Mouse (Mus musculus): ENCODE data around the gene Ech1. TPM values are rescaled to one million over a fixed set of nuclear protein-coding genes. Genes with fewer than 3 reads are reported as not detected.
A peak's percentile ranks its signal among the peaks of the same experiment; 100 is the strongest.

The Ech1 gene
- polyA plus RNA-seq, 1 experiment from 2014 or later = 90.7 TPM

DNA sequence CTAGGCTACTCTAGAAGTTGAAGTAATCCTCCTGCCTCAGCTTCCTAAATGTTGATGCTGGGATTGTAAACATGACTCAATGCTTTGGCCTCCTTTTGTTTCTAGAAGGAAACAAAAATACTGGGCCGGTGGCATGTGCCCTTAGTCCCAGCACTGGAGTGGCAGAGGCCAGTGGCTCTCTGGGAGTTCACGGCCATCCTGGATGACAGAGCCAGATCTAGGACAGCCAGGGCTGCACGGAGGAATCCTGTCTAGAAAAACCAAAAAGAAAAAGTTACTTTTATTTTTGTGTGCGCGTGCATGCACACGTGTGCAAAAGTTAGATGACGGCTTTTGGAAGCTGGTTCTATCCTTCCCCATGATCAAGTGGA lies 1.4 kb downstream of the Ech1 start:
- peaks cover 37% of the 10 kb centered on the region for H3K36me3 ChIP-seq
- H3K4me1 ChIP-seq = peaks cover 12% of the 10 kb centered on the region
- H3K27ac ChIP-seq = no peak overlapping the region
- H3K27me3 ChIP-seq (ENCODE audit: low read depth, poor library complexity, severe bottlenecking) = no peaks in the 10 kb centered on the region
- no peaks in the 10 kb centered on the region for H3K9me3 ChIP-seq (replicated peaks)
- DNase-seq (ENCODE audit: low spot score) = no peak
- 95% methylated on average over 7 of the region's 7 CpGs for WGBS
- H3K4me3 ChIP-seq = 0 out of 2 replicates have a peak overlapping the region, but pooled peaks have one; percentile 57

DNA sequence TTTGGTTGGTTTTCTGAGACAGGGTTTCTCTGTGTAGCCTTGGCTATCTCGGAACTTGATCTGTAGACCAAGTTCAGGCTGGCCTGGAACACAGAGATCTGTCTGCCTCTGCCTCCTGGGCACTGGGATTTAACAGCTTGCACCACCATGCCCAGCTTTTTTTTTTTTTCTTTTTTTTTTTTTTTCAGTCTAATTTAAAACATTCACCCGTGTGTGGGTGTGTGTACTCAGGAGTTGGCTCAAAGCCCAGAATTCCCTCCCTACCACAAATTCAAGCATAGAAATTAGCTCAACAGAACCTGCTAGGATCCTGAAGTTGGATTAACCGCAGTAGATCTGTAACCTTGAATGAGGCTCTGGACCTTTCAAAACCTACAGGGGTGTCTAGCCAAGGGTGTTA lies 2.3 kb downstream of the Ech1 start:
- no peak for DNase-seq (ENCODE audit: low spot score)
- H3K27me3 ChIP-seq (ENCODE audit: low read depth, poor library complexity, severe bottlenecking) = no peaks in the 10 kb centered on the region
- H3K36me3 ChIP-seq = peaks cover 36% of the 10 kb centered on the region
- peaks cover 12% of the 10 kb centered on the region for H3K4me1 ChIP-seq
- no peak overlapping the region for H3K27ac ChIP-seq
- H3K9me3 ChIP-seq (replicated peaks) = no peaks in the 10 kb centered on the region
- WGBS = 90% methylated on average over 3 of the region's 3 CpGs
- no peak overlapping the region for H3K4me3 ChIP-seq

DNA sequence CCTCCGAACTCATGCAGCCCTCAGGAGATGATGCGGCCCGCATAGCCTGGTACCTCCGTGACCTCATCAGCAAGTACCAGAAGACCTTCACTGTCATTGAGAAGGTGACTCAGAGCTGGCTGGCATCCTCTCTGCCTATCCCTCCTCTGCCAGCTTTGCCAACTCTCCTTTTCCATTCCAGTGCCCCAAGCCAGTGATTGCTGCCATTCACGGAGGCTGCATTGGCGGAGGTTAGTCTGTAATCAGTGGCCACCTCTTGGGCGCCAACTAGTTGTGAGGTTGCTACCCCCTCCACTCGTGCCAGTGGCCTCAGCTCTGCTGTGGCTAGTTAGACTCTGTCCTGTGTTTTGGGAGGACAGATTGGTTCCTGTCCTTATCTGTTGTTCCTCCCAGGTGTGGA lies 4.8 kb downstream of the Ech1 start:
- Histone ChIP-seq H3K4me1 (peaks cover 9% of the 10 kb centered on the region), H3K9me3 (replicated peaks) (no peaks in the 10 kb centered on the region), H3K4me3 (no peak overlapping the region), H3K27me3 (ENCODE audit: low read depth, poor library complexity, severe bottlenecking) (no peaks in the 10 kb centered on the region), H3K36me3 (peaks cover 29% of the 10 kb centered on the region), H3K27ac (no peak overlapping the region)
- 92% methylated on average over 8 of the region's 8 CpGs for WGBS
- DNase-seq (ENCODE audit: low spot score) = no peak

DNA sequence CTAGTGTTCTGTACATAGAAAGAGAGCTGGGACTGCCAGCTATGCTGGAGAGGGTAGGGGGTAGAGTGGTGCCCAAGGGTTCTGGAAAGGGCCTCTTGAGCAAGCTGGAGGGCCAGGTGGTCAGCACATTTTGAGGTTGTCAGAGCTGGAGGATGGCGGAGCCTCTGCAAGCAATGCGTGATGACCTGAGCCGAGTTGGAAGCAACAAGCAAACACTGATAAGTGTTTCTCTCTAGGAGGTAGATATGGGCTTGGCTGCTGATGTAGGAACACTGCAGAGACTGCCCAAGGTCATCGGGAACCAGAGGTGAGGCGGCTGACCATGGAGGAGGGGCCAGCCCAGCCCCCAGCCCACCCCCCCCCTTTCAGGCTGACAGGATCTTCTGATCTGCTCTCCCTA lies 6.0 kb downstream of the Ech1 start:
- Histone ChIP-seq H3K4me3 (no peak overlapping the region), H3K4me1 (peaks cover 2% of the 10 kb centered on the region), H3K27ac (no peak overlapping the region), H3K27me3 (ENCODE audit: low read depth, poor library complexity, severe bottlenecking) (no peaks in the 10 kb centered on the region), H3K36me3 (peaks cover 29% of the 10 kb centered on the region), H3K9me3 (replicated peaks) (no peaks in the 10 kb centered on the region)
- no peak for DNase-seq (ENCODE audit: low spot score)
- 92% methylated on average over 5 of the region's 5 CpGs for WGBS

DNA sequence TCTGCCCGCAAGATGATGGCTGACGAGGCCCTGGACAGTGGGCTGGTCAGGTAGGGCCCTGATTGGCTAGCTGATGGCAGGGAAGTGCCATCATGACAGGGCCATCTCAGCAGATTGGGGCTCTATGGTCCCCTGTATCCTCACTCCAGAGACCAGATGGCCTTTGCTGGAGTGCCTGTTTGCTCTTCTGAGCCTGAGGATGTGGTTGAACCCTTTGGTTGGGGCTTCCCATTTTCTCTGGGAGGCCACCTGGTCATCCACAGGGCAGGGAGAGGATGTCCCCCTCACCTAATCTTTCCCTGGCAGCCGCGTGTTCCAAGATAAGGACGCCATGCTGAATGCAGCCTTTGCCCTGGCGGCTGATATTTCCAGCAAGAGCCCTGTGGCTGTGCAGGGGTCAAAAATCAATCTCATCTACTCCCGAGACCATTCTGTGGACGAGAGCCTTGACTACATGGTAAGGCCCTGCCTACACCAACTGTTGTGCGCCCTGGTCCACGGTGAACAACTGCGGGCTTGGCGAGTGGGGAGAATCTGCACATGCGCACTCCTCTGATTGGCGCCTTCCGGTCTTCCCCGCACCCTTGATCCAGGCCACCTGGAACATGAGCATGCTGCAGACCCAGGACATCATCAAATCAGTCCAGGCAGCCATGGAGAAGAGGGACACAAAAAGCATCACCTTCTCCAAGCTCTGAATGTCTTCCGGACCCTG lies 6.6 kb downstream of the Ech1 start:
- Histone ChIP-seq H3K4me3 (no peak overlapping the region), H3K4me1 (no peaks in the 10 kb centered on the region; the same call in 1 of the 2 replicates), H3K27ac (no peak overlapping the region), H3K9me3 (replicated peaks) (no peaks in the 10 kb centered on the region), H3K27me3 (ENCODE audit: low read depth, poor library complexity, severe bottlenecking) (no peaks in the 10 kb centered on the region), H3K36me3 (peaks cover 29% of the 10 kb centered on the region)
- WGBS = 94% methylated on average over 17 of the region's 17 CpGs
- DNase-seq (ENCODE audit: low spot score) = no peak

DNA sequence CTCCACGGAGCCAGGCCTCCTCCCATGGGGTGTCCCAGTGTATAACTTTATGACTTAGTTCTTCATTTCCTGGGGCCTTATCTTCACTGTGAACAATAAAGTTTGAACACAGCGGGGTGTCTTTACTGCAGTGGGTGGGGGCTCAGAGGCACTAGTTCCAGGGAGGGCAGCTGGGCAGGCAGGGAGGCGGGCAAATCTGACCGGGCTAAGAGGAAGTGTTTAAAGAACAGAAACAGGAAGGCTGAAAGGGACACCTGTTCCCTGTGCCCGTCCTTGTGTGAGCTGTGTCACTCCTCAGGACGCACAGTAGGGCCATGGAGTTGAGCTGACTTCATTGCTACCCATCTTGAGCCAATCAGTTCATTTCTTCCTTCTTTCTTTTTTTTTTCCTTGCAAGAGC lies 7.1 kb downstream of the Ech1 start:
- H3K36me3 ChIP-seq = peaks cover 29% of the 10 kb centered on the region
- no peak overlapping the region for H3K4me3 ChIP-seq
- no peaks in the 10 kb centered on the region for H3K9me3 ChIP-seq (replicated peaks)
- no peak for DNase-seq (ENCODE audit: low spot score)
- no peaks in the 10 kb centered on the region for H3K27me3 ChIP-seq (ENCODE audit: low read depth, poor library complexity, severe bottlenecking)
- 78% methylated on average over 6 of the region's 6 CpGs for WGBS
- no peak overlapping the region for H3K27ac ChIP-seq
- H3K4me1 ChIP-seq = no peaks in the 10 kb centered on the region; the same call in 1 of the 2 replicates

DNA sequence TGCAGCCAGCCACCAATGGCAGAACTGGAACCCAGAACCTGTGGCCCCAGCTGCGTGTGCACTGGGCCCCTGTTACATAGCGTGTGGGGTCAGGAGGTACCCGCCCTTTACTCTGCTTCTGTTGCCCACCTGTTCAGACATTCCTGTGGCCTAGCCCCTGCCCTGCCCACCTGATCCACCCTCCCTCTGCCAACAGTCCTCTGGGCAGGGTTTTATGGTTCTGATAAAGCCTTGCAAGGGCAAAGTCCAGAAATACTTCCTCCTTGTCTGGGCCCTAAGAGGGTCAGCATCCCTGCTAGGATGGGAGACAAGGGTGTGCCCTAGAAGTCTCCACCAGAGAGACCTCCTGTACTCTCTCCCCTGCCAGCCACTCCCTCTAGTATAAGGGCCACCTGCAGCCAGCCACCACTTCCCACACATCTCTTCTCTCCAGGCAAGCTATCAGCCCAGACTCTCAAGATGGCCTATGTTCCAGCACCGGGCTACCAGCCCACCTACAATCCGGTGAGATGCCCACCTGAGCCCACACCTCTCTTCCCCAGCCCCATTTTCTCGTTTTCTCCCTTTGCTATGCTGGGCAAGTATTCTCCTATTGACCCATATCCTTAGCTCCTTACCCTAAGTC lies 8.8 kb downstream of the Ech1 start, which contains the start of gene Lgals4:
TSS of gene Lgals4 (plus strand) at position 132 of the 625 bp plus-strand sequence.
- Histone ChIP-seq H3K27ac (no peak within 1 kb of the TSS), H3K4me1 (no peaks in the 10 kb centered on the region; the same call in 1 of the 2 replicates), H3K36me3 (peaks cover 29% of the 10 kb centered on the region), H3K27me3 (ENCODE audit: low read depth, poor library complexity, severe bottlenecking) (no peaks in the 10 kb centered on the region), H3K4me3 (no peak within 1 kb of the TSS), H3K9me3 (replicated peaks) (no peaks in the 10 kb centered on the region)
- WGBS = 85% methylated on average over 6 of the region's 6 CpGs
- DNase-seq (ENCODE audit: low spot score) = no peak

DNA sequence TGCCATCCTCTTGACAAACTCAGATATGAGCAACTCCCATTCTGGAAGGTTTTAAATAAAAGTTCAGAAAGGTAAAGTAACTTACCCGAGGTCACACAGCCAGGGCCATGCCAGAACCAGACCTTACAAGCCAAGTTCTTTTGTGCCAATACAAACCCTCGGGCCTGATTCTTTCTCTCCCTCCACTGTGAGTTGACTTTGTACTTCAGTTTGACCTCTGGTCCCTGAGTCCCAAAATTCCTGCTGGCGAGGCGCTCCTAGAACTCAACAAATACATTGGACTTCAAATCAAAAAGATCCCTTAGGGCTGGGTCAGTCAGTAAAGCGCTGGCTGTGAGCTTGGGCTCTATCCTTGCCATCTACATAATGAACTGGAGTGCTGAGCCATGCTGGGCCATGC lies 11.9 kb downstream of the Ech1 start:
- WGBS = 88% methylated on average over 5 of the region's 5 CpGs
- Histone ChIP-seq H3K27ac (no peak overlapping the region), H3K4me3 (no peak overlapping the region)

DNA sequence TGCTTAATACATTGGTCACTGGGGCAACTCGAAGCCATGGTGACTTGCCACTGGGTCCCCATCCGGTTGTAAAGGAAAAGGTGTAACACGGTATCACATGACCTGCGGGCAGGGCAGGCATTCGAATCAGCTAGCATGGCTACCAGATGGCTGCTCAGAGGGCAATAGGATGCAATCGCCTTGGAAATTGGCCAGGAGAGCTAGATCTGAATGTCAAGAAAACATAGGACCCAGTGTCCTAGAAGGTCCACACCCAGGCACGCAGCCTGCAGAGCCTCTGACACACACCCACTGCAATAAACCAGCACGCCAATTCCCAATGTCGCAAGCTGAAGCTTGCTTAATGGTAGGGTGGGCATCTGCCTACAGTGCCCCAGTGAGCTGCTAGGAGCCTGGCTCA lies 13.3 kb downstream of the Ech1 start:
- H3K27me3 ChIP-seq (ENCODE audit: low read depth, poor library complexity, severe bottlenecking) = no peaks in the 10 kb centered on the region
- 79% methylated on average over 9 of the region's 9 CpGs for WGBS
- H3K4me3 ChIP-seq = no peak overlapping the region
- DNase-seq (ENCODE audit: low spot score) = no peak
- H3K4me1 ChIP-seq = no peaks in the 10 kb centered on the region; the same call in 1 of the 2 replicates
- no peaks in the 10 kb centered on the region for H3K36me3 ChIP-seq
- no peak overlapping the region for H3K27ac ChIP-seq
- no peaks in the 10 kb centered on the region for H3K9me3 ChIP-seq (replicated peaks)

More for the DNA sequence above, 11.9 kb downstream of the Ech1 start:
- no peaks in the 10 kb centered on the region; the same call in 1 of the 2 replicates for H3K4me1 ChIP-seq
- DNase-seq (ENCODE audit: low spot score) = no peak
- H3K9me3 ChIP-seq (replicated peaks) = no peaks in the 10 kb centered on the region
- peaks cover 3% of the 10 kb centered on the region for H3K36me3 ChIP-seq
- no peaks in the 10 kb centered on the region for H3K27me3 ChIP-seq (ENCODE audit: low read depth, poor library complexity, severe bottlenecking)

DNA sequence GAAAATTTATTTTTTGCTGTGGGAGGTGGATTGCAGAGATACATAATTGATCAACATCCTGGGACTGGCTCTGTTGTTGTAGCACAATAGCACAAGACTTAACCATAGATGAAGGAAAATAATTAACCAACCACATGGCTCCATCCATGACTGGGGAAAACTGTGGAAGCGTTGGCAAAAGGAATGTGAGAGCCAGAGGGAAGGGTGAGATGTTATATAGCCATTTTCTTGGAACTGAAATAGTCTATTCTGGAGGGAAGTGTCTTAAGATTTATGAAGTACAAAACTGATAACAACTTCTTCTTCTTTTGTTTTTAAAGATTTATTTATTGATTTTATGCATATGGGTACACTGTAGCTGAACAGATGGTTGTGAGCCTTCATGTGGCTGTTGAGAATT lies 22.3 kb downstream of the Ech1 start:
- no peak overlapping the region for H3K27ac ChIP-seq
- H3K9me3 ChIP-seq (replicated peaks) = no peaks in the 10 kb centered on the region
- no peak overlapping the region for H3K4me3 ChIP-seq
- peaks cover 14% of the 10 kb centered on the region for H3K4me1 ChIP-seq
- no peak for DNase-seq (ENCODE audit: low spot score)
- 86% methylated on average over 1 of the region's 1 CpGs for WGBS
- no peaks in the 10 kb centered on the region for H3K36me3 ChIP-seq
- no peaks in the 10 kb centered on the region for H3K27me3 ChIP-seq (ENCODE audit: low read depth, poor library complexity, severe bottlenecking)

DNA sequence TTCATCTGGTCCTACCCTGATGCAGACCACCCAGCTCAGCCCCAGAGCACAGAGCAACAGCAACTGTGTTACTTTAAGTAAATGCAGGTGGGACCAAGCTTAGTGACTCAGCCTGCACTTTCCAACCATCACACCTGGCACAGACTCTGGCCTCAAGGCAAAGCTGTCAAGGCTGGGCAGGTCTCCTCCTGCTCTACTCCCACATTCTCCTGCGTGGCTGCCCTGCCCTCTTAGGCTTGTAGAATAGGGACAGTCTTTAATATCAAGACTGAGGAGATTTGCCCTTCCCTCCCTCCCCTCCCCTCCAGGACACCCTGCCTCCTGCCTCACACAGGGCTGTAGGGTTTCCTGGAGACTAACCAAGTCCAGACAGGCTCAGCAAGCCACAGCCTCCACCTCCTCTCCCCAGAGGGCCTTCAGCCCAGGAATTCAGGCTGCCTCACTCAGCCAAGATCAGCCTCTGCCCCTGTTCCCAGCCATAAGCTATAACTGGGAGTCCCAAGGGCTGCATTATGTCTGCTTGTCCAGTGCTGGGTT lies 24.8 kb downstream of the Ech1 start:
- H3K27ac ChIP-seq = peak overlapping the region; percentile 59; the same call in 1 of the 2 replicates
- WGBS = 52% methylated on average over 1 of the region's 1 CpGs
- no peak for DNase-seq (ENCODE audit: low spot score)
- no peaks in the 10 kb centered on the region for H3K27me3 ChIP-seq (ENCODE audit: low read depth, poor library complexity, severe bottlenecking)
- peaks cover 14% of the 10 kb centered on the region for H3K4me1 ChIP-seq
- H3K9me3 ChIP-seq (replicated peaks) = no peaks in the 10 kb centered on the region
- no peak overlapping the region; the same call in 1 of the 2 replicates for H3K4me3 ChIP-seq
- no peaks in the 10 kb centered on the region for H3K36me3 ChIP-seq

DNA sequence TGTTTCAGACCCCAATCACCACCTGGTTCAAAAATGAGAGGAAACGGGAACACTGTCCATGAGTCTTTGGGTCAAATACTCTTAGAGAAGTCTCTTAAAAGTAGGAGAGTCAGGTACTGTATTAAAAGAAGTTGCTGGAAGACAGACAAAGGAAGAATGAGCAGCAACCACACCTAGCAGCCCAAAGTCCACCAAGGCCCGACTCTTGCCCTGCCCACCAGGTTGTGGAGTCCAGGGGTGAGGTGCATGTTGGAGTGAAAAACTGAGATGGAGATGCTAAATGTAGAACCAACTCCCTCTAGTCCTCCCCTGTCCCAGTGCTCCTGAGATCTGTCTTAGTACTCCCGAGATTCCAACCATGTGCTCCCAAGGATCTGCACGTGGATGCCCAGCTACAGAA lies 25.6 kb downstream of the Ech1 start:
- DNase-seq (ENCODE audit: low spot score) = no peak
- Histone ChIP-seq H3K4me1 (peaks cover 14% of the 10 kb centered on the region), H3K4me3 (no peak overlapping the region), H3K27ac (no peak overlapping the region), H3K36me3 (no peaks in the 10 kb centered on the region), H3K9me3 (replicated peaks) (no peaks in the 10 kb centered on the region), H3K27me3 (ENCODE audit: low read depth, poor library complexity, severe bottlenecking) (no peaks in the 10 kb centered on the region)
- 85% methylated on average over 4 of the region's 4 CpGs for WGBS

DNA sequence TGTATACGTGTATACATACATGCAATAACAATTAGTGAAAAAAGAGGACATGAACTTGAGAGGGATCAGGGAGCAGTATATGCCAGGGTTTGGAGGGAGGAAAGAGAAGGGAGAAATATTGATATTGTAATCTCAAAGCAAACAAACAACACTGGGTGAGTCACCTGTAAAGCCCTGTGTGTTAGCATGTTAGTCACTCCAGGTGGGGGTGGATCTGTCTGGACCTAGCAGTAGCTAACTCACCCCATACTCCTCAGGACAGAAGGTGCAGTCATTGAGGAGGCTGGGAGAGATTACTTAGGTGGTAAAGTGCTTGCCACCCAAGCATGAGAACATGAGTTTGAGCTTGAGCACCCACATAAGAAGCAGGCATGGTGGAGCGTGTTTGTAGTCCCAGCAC lies 34.9 kb downstream of the Ech1 start:
- Histone ChIP-seq H3K36me3 (no peaks in the 10 kb centered on the region), H3K4me3 (no peak overlapping the region), H3K9me3 (replicated peaks) (no peaks in the 10 kb centered on the region), H3K27ac (no peak overlapping the region), H3K27me3 (ENCODE audit: low read depth, poor library complexity, severe bottlenecking) (0 out of 2 replicates have a peak, but pooled peaks cover 5% of the 10 kb centered on the region), H3K4me1 (peaks cover 13% of the 10 kb centered on the region)
- DNase-seq (ENCODE audit: low spot score) = no peak
- 97% methylated on average over 2 of the region's 2 CpGs for WGBS
